ENCODE assay signal across 36 mouse cellular contexts in genomic region chr13:64502833-64503232, GRCm38 (mm10). TPM values are rescaled to one million over a fixed set of nuclear protein-coding genes. Genes with fewer than 3 reads are reported as not detected.
"Had no signal": no experiment of that assay in that cellular context is flagged by ENCODE, and none has a peak within 500 bp of the region (broad histone marks: within the 10 kb centered on the region; RNA-seq: fewer than 3 reads in every experiment).

No protein-coding gene starts in this region.

- H3K4me2 ChIP-seq: embryonic facial prominence, embryonic 12.5 days; embryonic facial prominence, embryonic 13.5 days; embryonic facial prominence, embryonic 15.5 days; forebrain, embryonic 12.5 days; forebrain, embryonic 13.5 days; forebrain, embryonic 15.5 days had no signal

- H3K4me3 ChIP-seq: embryonic facial prominence, embryonic 10.5 days; embryonic facial prominence, embryonic 12.5 days; embryonic facial prominence, embryonic 13.5 days; embryonic facial prominence, embryonic 15.5 days; erythroblast, embryonic 14.5 days; forebrain, embryonic 10.5 days; forebrain, embryonic 12.5 days; forebrain, embryonic 13.5 days; forebrain, embryonic 15.5 days; gastrocnemius, adult 2 months had no signal

- DNase-seq: cerebellum, adult 2 months; cerebellum, adult 8-10 months; cerebellum, adult 9-10 months; cerebellum, adult 9-11 months; cerebellum, postnatal 10 days; cerebellum, postnatal 14 days; cerebellum, postnatal 25 days; cerebellum, postnatal 36 days; embryo, embryonic 11 days; forebrain, postnatal 0 days; gastrocnemius, adult 2 months; gastrocnemius, postnatal 10 days; gastrocnemius, postnatal 14 days; gastrocnemius, postnatal 25 days; gastrocnemius, postnatal 36 days; heart, adult 11 months; heart, adult 18-20 months had no signal

- H3K4me1 ChIP-seq: embryonic facial prominence, embryonic 10.5 days; embryonic facial prominence, embryonic 12.5 days; embryonic facial prominence, embryonic 13.5 days; embryonic facial prominence, embryonic 15.5 days; forebrain, embryonic 10.5 days; forebrain, embryonic 12.5 days; forebrain, embryonic 13.5 days; forebrain, embryonic 15.5 days had no signal

- H3K9ac ChIP-seq: embryonic facial prominence, embryonic 12.5 days; embryonic facial prominence, embryonic 13.5 days; embryonic facial prominence, embryonic 15.5 days; forebrain, embryonic 12.5 days; forebrain, embryonic 13.5 days; forebrain, embryonic 15.5 days; forebrain, postnatal 0 days had no signal

- ATAC-seq: forebrain, embryonic 13.5 days; forebrain, embryonic 14.5 days; forebrain, embryonic 15.5 days; forebrain, embryonic 16.5 days; forebrain, postnatal 0 days had no signal

- H3K36me3 ChIP-seq: embryonic facial prominence, embryonic 10.5 days; embryonic facial prominence, embryonic 12.5 days; embryonic facial prominence, embryonic 13.5 days; embryonic facial prominence, embryonic 15.5 days; forebrain, embryonic 10.5 days; forebrain, embryonic 12.5 days; forebrain, embryonic 15.5 days had no signal

- H3K27ac ChIP-seq: embryonic facial prominence, embryonic 10.5 days; embryonic facial prominence, embryonic 12.5 days; embryonic facial prominence, embryonic 13.5 days; embryonic facial prominence, embryonic 15.5 days; forebrain, embryonic 10.5 days; forebrain, embryonic 12.5 days; forebrain, embryonic 13.5 days; forebrain, embryonic 15.5 days; gastrocnemius, adult 2 months had no signal

- H3K9me3 ChIP-seq: embryonic facial prominence, embryonic 10.5 days; embryonic facial prominence, embryonic 12.5 days; embryonic facial prominence, embryonic 13.5 days; embryonic facial prominence, embryonic 15.5 days; forebrain, embryonic 10.5 days; forebrain, embryonic 12.5 days; forebrain, embryonic 13.5 days; forebrain, embryonic 15.5 days had no signal

- H3K27me3 ChIP-seq: embryonic facial prominence, embryonic 12.5 days; embryonic facial prominence, embryonic 13.5 days; embryonic facial prominence, embryonic 15.5 days; forebrain, embryonic 12.5 days; forebrain, embryonic 13.5 days; forebrain, embryonic 15.5 days had no signal

RNA-seq across cellular contexts. Expression of gene Fam240b, which starts 5.2 kb away (rescaled TPM):
- total RNA-seq: common myeloid progenitor, adult 5-6 weeks; forebrain, postnatal 0 days; gastrocnemius, postnatal 36 days; granulocyte monocyte progenitor cell, adult 5-6 weeks; heart, adult 18-20 months had no signal
- polyA plus RNA-seq: cerebellum, adult 2 months; cortical plate, adult 2 months; embryonic facial prominence, embryonic 10.5 days; embryonic facial prominence, embryonic 11.5 days; embryonic facial prominence, embryonic 12.5 days; embryonic facial prominence, embryonic 13.5 days; embryonic facial prominence, embryonic 14.5 days; embryonic facial prominence, embryonic 15.5 days; erythroblast, embryonic 14.5 days; forebrain, embryonic 10.5 days; forebrain, embryonic 11.5 days; forebrain, embryonic 12.5 days; forebrain, embryonic 13.5 days; forebrain, embryonic 14.5 days; forebrain, embryonic 15.5 days; forebrain, embryonic 16.5 days; forebrain, postnatal 0 days; frontal cortex, adult 2 months; gonadal fat pad, adult 2 months had no signal
